ENCODE assay signal across 8 mouse cellular contexts in genomic region chr17:4993840-4994503, GRCm38 (mm10). TPM values are rescaled to one million over a fixed set of nuclear protein-coding genes. Genes with fewer than 3 reads are reported as not detected.
A peak's percentile ranks its signal among the peaks of the same experiment; 100 is the strongest.
DNase-seq lines count a peak whose midpoint lies in the region; ATAC-seq and TF ChIP-seq lines count a peak whose summit lies in the region.

Gene Arid1b (plus strand): TSS chr17:4994332.

- H3K9me3 ChIP-seq in hindbrain, embryonic 13.5 days, result no peaks in the 10 kb centered on the region

- peak; percentile 78 for ATAC-seq in hindbrain, embryonic 13.5 days (ENCODE audit: low FRiP score)

- H3K9ac ChIP-seq in hindbrain, embryonic 13.5 days, result peak within 1 kb of the TSS; percentile 100

- H3K4me2 ChIP-seq in hindbrain, embryonic 13.5 days, result peak within 1 kb of the TSS; percentile 69

- peak within 1 kb of the TSS; percentile 100 for H3K27ac ChIP-seq in hindbrain, embryonic 13.5 days
- H3K27ac ChIP-seq in left cerebral cortex, adult 2 months, result peak within 1 kb of the TSS; percentile 99
- H3K27ac ChIP-seq in macrophage, result peak within 1 kb of the TSS; percentile 70

- 1% methylated on average over 21 of the region's 58 CpGs for WGBS in hindbrain, embryonic 13.5 days
- WGBS in macrophage (ENCODE audit: missing documents), result under 1% methylated on average over 20 of the region's 58 CpGs

- H3K79me2 ChIP-seq in macrophage (ENCODE audit: inconsistent target), result peaks cover 24% of the 10 kb centered on the region

- H3K27me3 ChIP-seq in hindbrain, embryonic 13.5 days, result no peaks in the 10 kb centered on the region

- peaks cover 30% of the 10 kb centered on the region for H3K4me1 ChIP-seq in hindbrain, embryonic 13.5 days (replicated peaks)

- no peak for TF ChIP-seq CTCF in left cerebral cortex, adult 2 months (IDR thresholded peaks at IDR 0.05)

- no peaks in the 10 kb centered on the region for H3K36me3 ChIP-seq in hindbrain, embryonic 13.5 days
- no peaks in the 10 kb centered on the region for H3K36me3 ChIP-seq in macrophage (ENCODE audit: inconsistent target)

- intact Hi-C loops in left cerebral cortex, adult 2 months (cut with DNase I), result loop anchor here (1.0 to 10.0 kb wide), 3 partner anchors 86 to 529 kb away; no protein-coding TSS in a partner anchor

- peak; percentile 80 for DNase-seq in R1 (ENCODE audit: low read depth, low spot score)
- DNase-seq in cerebellum, postnatal 25 days, result peak; percentile 88 to 93
- DNase-seq in frontal cortex, postnatal 36 days (ENCODE audit: low spot score in 2 of 2), result peak; percentile 57 to 67
- DNase-seq in left cerebral cortex, adult 2 months (ENCODE audit: extremely low spot score in 1 of 2, low spot score in 2 of 2), result peak; percentile 72 to 77
- peak; percentile 89 for DNase-seq in retina, postnatal 7 days (ENCODE audit: low read depth, low spot score)
- peak; percentile 68 for DNase-seq in urinary bladder, adult 2 months (ENCODE audit: low spot score)

- peak within 1 kb of the TSS; percentile 85 for H3K4me3 ChIP-seq in hindbrain, embryonic 13.5 days
- H3K4me3 ChIP-seq in left cerebral cortex, adult 2 months, result peak within 1 kb of the TSS; percentile 90
- H3K4me3 ChIP-seq in macrophage (ENCODE audit: inconsistent target), result peak within 1 kb of the TSS; percentile 47

RNA-seq across cellular contexts. Expression of gene Arid1b, which starts in this region (rescaled TPM):
- polyA plus RNA-seq in hindbrain, embryonic 13.5 days (2015; fragmentation: Nextera tagmentation; extraction: Ambion mirVana), result 14.8 and 16.1 TPM in 2 replicates
- 10 to 100 TPM; 81.4 to 86.1 TPM for total RNA-seq in left cerebral cortex, adult 2 months (2021)
- 100 to 1,000 TPM in 6 of 26 experiments, 10 to 100 TPM in 20; 42.1 to 119 (median 94.4) TPM for total RNA-seq in macrophage (2018; cell fraction: chromatin; rRNA removed)
- 10 to 100 TPM; 25.7 to 42.5 (median 34.5) TPM for total RNA-seq in macrophage (2018; cell fraction: cytosol; rRNA removed)
- total RNA-seq in macrophage (2018; cell fraction: nucleus; rRNA removed), result 10 to 100 TPM; 32.0 to 99.6 (median 62.3) TPM
- 17.4 to 20.1 TPM (median 19.8 TPM) in 3 replicates for polyA plus RNA-seq in macrophage (2018)
- polyA plus RNA-seq in urinary bladder, adult 2 months (2012; rRNA removed), result 10.8 and 19.0 TPM in 2 replicates

Comparison
In these comparisons a context has a peak if more than half of its experiments do, and no peak if none do; other contexts are left out.
1. Peak in every context shown above with its lines: DNase-seq, ATAC-seq, H3K4me3 ChIP-seq and H3K27ac ChIP-seq.